Mouse (Mus musculus) embryonic stem cell, embryonic (primary cell): Measurements from ENCODE around the gene Jak1.

ENCODE experiments used
- CTCF ChIA-PET, 4 experiments: fragments of 300-600 bp in 2 of 4; fragments of 350-600 bp in 2 of 4; sonication (Branson Sonifier 250); formaldehyde crosslinking; loops; one replicate each; lab custom pipeline; 2022; ENCODE audit warnings: inconsistent platforms in 2 of 4; lab: Charles Lee
- POLR2A ChIA-PET, 4 experiments: fragments of 300-600 bp in 2 of 4; fragments of 350-600 bp in 2 of 4; sonication (Branson Sonifier 250); formaldehyde crosslinking; loops; one replicate each; lab custom pipeline; 2022; ENCODE audit warnings: antibody characterized with exemption in 4 of 4, inconsistent platforms in 1 of 4; lab: Charles Lee

Jak1 gene

GRCm38 (mm10) chr4:101146891-101147655, 118.0 kb downstream of the Jak1 start:
- ChIA-PET CTCF (interaction anchor here (0.6 to 2.8 kb wide), 27 partner anchors 9 to 1176 kb away, joined by 3 to 10 read pairs (median 3); no protein-coding TSS in a partner anchor), POLR2A (interaction anchor here in 1 of 4 experiments (0.7 kb wide), 1 partner anchor 118 kb away, joined by 3 read pairs; the partner anchor contains the start of gene Jak1)

DNA sequence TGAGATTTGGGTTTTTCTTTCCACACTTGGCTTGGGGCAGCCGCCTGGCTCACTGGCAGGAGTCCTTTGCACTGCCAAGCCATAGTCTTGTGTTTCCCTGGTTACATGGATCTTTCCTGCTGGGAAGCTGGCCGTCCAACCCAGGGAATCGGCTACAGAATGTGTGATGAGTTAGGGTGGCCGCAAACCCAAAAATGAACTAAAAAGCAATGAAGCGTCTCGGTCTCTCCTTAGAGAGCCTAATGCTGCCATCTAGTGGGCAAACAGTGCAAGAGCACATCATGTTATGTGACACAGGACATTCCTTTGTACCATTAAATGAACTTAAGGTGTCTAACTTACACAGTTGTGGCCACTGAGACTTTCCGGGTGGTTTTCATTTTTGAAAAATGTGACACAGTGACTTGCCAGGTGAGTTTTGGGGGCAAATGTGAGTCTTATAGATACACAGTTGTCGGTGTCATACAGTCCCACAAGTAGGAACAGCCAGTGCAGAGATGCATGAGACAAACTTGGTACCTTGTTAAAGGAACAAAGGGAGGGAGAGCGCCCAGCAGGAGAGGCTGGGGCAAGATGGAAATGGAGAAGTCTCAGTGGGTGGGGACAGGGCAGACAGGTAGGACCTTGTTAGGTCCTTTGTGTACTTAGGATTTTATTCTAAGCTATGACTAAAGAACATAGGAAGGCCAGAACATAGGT, 118.9 kb downstream of the Jak1 start:
- POLR2A ChIA-PET: interaction anchor here in 1 of 4 experiments (0.7 to 1.2 kb wide), 2 partner anchors 9 to 25 kb away, joined by 3 read pairs; no protein-coding TSS in a partner anchor
- CTCF ChIA-PET: interaction anchor here in 2 of 4 experiments (0.9 to 2.8 kb wide), 10 partner anchors 9 to 558 kb away, joined by 3 to 10 read pairs (median 4); no protein-coding TSS in a partner anchor

- ChIA-PET CTCF (interaction anchor here in 2 of 4 experiments (0.8 to 1.9 kb wide), 5 partner anchors 8 to 557 kb away, joined by 3 to 6 read pairs (median 4); no protein-coding TSS in a partner anchor), POLR2A (interaction anchor here in 1 of 4 experiments (0.8 to 1.2 kb wide), 3 partner anchors 8 to 331 kb away, joined by 3 to 4 read pairs (median 3); no protein-coding TSS in a partner anchor)
Observed at GRCm38 (mm10) chr4:101144790-101145189, 120.3 kb downstream of the Jak1 start.

DNA sequence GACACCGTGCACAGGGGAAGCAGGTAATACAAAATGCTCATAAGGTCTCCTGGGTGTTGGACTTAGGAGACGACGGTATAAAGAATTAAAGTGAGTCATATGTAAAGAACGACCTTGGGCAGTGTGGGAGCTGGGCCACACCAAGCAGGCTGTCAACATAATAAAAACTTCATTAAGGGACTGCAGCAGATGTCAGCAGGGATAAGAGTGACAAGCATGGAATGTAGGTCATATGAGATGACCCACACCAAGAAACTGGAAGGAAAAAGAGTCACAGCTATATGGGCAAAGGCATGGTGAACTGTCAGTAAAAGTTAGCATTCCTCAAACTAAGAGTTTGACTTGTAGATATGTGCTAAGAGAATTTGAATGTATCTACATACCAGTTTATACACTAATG, 120.7 kb downstream of the Jak1 start:
- ChIA-PET CTCF (interaction anchor here in 1 of 4 experiments (1.9 kb wide), 1 partner anchor 415 kb away, joined by 4 read pairs; no protein-coding TSS in a partner anchor), POLR2A (no interaction called here)

- ChIA-PET POLR2A (interaction anchor here in 2 of 4 experiments (0.6 kb wide), 2 partner anchors 76 to 365 kb away, joined by 3 to 4 read pairs; no protein-coding TSS in a partner anchor), CTCF (no interaction called here)
Observed at GRCm38 (mm10) chr4:101143901-101144300, 121.2 kb downstream of the Jak1 start.

DNA sequence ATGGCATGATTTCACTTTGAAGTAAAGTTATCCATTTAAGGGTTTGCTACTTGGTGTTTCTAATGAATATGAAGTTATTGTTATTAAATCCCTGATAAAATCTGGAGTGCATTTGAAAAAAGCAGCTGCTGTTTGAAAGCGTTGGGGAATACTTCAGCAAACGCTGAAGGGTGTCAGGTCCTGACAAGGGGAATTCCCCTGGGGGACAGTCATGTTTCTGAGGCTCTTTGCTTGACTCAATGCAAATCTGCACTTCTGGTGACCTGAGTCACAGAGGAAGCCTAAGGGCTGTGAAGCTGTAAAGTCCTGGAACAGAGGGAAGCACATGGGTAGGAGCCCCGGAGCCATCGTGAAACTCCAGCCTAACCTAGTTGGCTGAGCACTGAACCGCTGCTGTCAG, 123.3 kb downstream of the Jak1 start:
- POLR2A ChIA-PET: no interaction called here
- CTCF ChIA-PET: no interaction called here

DNA sequence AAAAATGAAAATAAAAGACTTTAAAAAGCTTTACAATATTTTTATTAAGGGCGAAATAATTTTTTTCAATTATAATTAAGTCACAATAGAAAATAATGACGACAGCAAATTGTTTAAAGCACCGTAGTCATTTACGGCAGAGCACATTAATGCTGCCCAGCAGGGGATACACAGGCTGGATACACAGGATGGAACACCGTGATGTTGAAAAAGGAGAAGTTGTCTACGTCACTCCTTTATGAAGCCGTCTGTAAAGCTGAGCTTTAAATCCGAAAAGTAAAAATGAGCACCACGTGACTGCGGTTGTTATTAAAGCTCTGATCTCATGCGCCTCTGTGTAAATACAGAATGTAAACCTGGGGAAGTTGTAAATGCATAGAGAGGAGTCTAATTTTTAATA, 127.1 kb downstream of the Jak1 start:
- POLR2A ChIA-PET: interaction anchor here in 1 of 4 experiments (0.7 kb wide), 1 partner anchor 233 kb away, joined by 3 read pairs; no protein-coding TSS in a partner anchor
- CTCF ChIA-PET: interaction anchor here in 1 of 4 experiments (2.1 kb wide), 1 partner anchor 10 kb away, joined by 7 read pairs; no protein-coding TSS in a partner anchor

GRCm38 (mm10) chr4:101135909-101136308, 129.2 kb downstream of the Jak1 start:
- ChIA-PET CTCF (interaction anchor here in 1 of 4 experiments (1.3 kb wide), 1 partner anchor 12 kb away, joined by 3 read pairs; no protein-coding TSS in a partner anchor), POLR2A (no interaction called here)

GRCm38 (mm10) chr4:101135013-101135412, 130.1 kb downstream of the Jak1 start:
- ChIA-PET CTCF (no interaction called here), POLR2A (interaction anchor here in 1 of 4 experiments (0.6 kb wide), 1 partner anchor 57 kb away, joined by 3 read pairs; no protein-coding TSS in a partner anchor)

- POLR2A ChIA-PET: interaction anchor here in 1 of 4 experiments (0.7 kb wide), 1 partner anchor 25 kb away, joined by 3 read pairs; no protein-coding TSS in a partner anchor
- CTCF ChIA-PET: no interaction called here
Observed at GRCm38 (mm10) chr4:101121002-101121401, 144.1 kb downstream of the Jak1 start.

DNA sequence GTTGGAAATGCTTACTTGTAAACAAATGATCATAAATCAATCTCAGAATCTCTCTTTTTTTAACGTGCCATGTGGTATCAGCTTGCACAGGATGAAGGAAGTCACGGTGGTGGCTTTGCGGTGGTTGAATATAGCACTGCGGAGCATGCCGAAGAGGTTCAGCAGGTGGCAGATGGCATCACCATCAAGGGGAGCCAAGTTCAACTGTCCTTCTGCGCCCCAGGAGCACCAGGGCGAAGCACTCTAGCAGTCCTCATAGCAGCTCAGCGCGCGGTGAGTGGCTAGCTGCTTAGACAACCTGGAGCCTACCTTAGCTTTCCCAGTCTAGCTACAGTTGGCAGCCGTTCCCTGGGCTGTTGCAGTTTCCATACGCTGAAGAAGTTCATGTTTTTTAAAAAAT, 158.0 kb downstream of the Jak1 start:
- POLR2A ChIA-PET: no interaction called here

More for the DNA sequence above, 158.0 kb downstream of the Jak1 start:
- CTCF ChIA-PET: no interaction called here
